Mouse (Mus musculus) ovary, postnatal 10 days (tissue): ENCODE measurements around the gene Dok4.
"Not testable (repeated sequence)": the region's sequence is repeated elsewhere in the genome, so short reads cannot be mapped to it uniquely, and the experiment has no call there.

Experiments used
- DNase-seq: peaks from one replicate; pipeline ENCODE4 v3.0.0; 2022; ENCODE audit warnings: low spot score

Gene Dok4

GRCm38 (mm10) chr8:94876820-94877219, 690 bp upstream of the Dok4 start:
- DNase-seq: no peak

- DNase-seq: no peak
Measured at GRCm38 (mm10) chr8:94875871-94876150, 319 bp downstream of the Dok4 start.

- DNase-seq: no peak
Measured at GRCm38 (mm10) chr8:94875096-94875870, 847 bp downstream of the Dok4 start.

- DNase-seq: no peak
Measured at GRCm38 (mm10) chr8:94874358-94874757, 1.8 kb downstream of the Dok4 start.

GRCm38 (mm10) chr8:94872576-94872975, 3.6 kb downstream of the Dok4 start:
- DNase-seq: no peak

- DNase-seq: no peak
Measured at GRCm38 (mm10) chr8:94872156-94872555, 4.0 kb downstream of the Dok4 start.

- DNase-seq: peak; percentile 37
Measured at GRCm38 (mm10) chr8:94871108-94871894, 4.8 kb downstream of the Dok4 start.

- peak; percentile 16 for DNase-seq
Measured at GRCm38 (mm10) chr8:94870474-94871107, 5.5 kb downstream of the Dok4 start.

- no peak for DNase-seq
Measured at GRCm38 (mm10) chr8:94870003-94870402, 6.1 kb downstream of the Dok4 start.

- DNase-seq: no peak
Measured at GRCm38 (mm10) chr8:94869146-94869545, 7.0 kb downstream of the Dok4 start.

GRCm38 (mm10) chr8:94866921-94867320, 9.2 kb downstream of the Dok4 start:
- DNase-seq: no peak

- DNase-seq: no peak
Measured at GRCm38 (mm10) chr8:94865292-94865691, 10.8 kb downstream of the Dok4 start.

GRCm38 (mm10) chr8:94863897-94864673, 12.0 kb downstream of the Dok4 start:
- no peak for DNase-seq

GRCm38 (mm10) chr8:94862487-94863220, 13.5 kb downstream of the Dok4 start:
- no peak for DNase-seq

- no peak for DNase-seq
Measured at GRCm38 (mm10) chr8:94861352-94861910, 14.7 kb downstream of the Dok4 start.

- DNase-seq: peak; percentile 86
Measured at GRCm38 (mm10) chr8:94857346-94858173, 18.6 kb downstream of the Dok4 start, which contains the start of gene Polr2c. Gene Polr2c, plus strand, starts transcription at chr8:94857450.

- DNase-seq: no peak
Measured at GRCm38 (mm10) chr8:94857011-94857345, 19.2 kb downstream of the Dok4 start.

- not testable (repeated sequence) for DNase-seq
Measured at GRCm38 (mm10) chr8:94854761-94855160, 21.4 kb downstream of the Dok4 start.

GRCm38 (mm10) chr8:94850049-94850448, 26.1 kb downstream of the Dok4 start:
- DNase-seq: no peak

GRCm38 (mm10) chr8:94841183-94841582, 34.9 kb downstream of the Dok4 start:
- no peak for DNase-seq
